Mouse (Mus musculus) neural tube, embryonic 11.5 days (tissue): ENCODE measurements around the gene Cyct. TPM values are rescaled to one million over a fixed set of nuclear protein-coding genes. Genes with fewer than 3 reads are reported as not detected.

Experiments
- ATAC-seq: fragments of 200-750 bp; cut with Nextera tagmentation; 2 replicates; pipeline ENCODE4 v1.8.0; 2017; ENCODE audit warnings: moderate number of reproducible peaks, mild to moderate bottlenecking, moderate TSS enrichment, moderate library complexity; ENCODE audit not compliant: insufficient read depth, low FRiP score, low TSS enrichment
- DNase-seq: peaks from one replicate; pipeline ENCODE4 v3.0.0-alpha.2; 2015; ENCODE audit warnings: low spot score
- H3K27ac ChIP-seq: fragments of 300-500 bp; sonication (generic); 2 replicates; pipeline ENCODE4 v1.5.1; 2014; ENCODE audit warnings: low read depth, mild to moderate bottlenecking, low read length
- H3K27me3 ChIP-seq: fragments of 300-500 bp; sonication (generic); 2 replicates; pipeline ENCODE4 v1.6.1; 2014; ENCODE audit warnings: mild to moderate bottlenecking, low read length, mixed read lengths; ENCODE audit not compliant: control insufficient read depth, insufficient read depth
- H3K36me3 ChIP-seq: fragments of 300-500 bp; sonication (generic); 2 replicates; pipeline ENCODE4 v1.6.1; 2014; ENCODE audit warnings: mild to moderate bottlenecking, low read length, moderate library complexity, mixed read lengths; ENCODE audit not compliant: control insufficient read depth, insufficient read depth
- H3K4me1 ChIP-seq: fragments of 300-500 bp; sonication (generic); 2 replicates; pipeline ENCODE4 v1.6.1; 2014; ENCODE audit warnings: low read length, mixed read lengths; ENCODE audit not compliant: control insufficient read depth, insufficient read depth
- H3K4me2 ChIP-seq: fragments of 300-500 bp; sonication (generic); 2 replicates; pipeline ENCODE4 v1.6.1; 2014; ENCODE audit warnings: low read depth, mild to moderate bottlenecking, moderate library complexity
- H3K4me3 ChIP-seq: fragments of 300-500 bp; sonication (generic); 2 replicates; pipeline ENCODE4 v1.5.1; 2014; ENCODE audit warnings: low read depth, low read length
- H3K9ac ChIP-seq: fragments of 300-500 bp; sonication (generic); 2 replicates; pipeline ENCODE4 v1.6.1; 2014; ENCODE audit warnings: mild to moderate bottlenecking, low read length
- H3K9me3 ChIP-seq: fragments of 300-500 bp; sonication (generic); 2 replicates; pipeline ENCODE4 v1.6.1; 2016; ENCODE audit warnings: low read length; ENCODE audit not compliant: control insufficient read depth
- WGBS: fragments of 180-500 bp; shearing (Covaris S2); extraction: QIAGEN DNeasy Blood & Tissue Kit; methylation state at CpG from one replicate; pipeline ENCODE4 v1.1.7; 2014; 5-methylcytosine and 5-hydroxymethylcytosine counted together
- polyA plus RNA-seq: library from polyadenylated mRNA; unstranded; fragments of >200 nt; fragmentation: Nextera tagmentation; extraction: Ambion mirVana; gene quantifications from 2 replicates; pipeline ENCODE4 v1.2.1, GENCODE M21; 2014

The Cyct gene
- polyA plus RNA-seq, result not detected in 2 replicates

- ATAC-seq, result no peak
These were observed at the start of gene Cyct for GRCm38 (mm10) chr2:76360226-76360625. Gene Cyct, minus strand, starts transcription at chr2:76360450.

GRCm38 (mm10) chr2:76409986-76410385, 49.7 kb upstream of the Cyct start:
- Histone ChIP-seq H3K4me2 (no peak overlapping the region), H3K9ac (no peak overlapping the region), H3K27me3 (no peaks in the 10 kb centered on the region), H3K9me3 (no peaks in the 10 kb centered on the region), H3K4me1 (no peaks in the 10 kb centered on the region), H3K36me3 (no peaks in the 10 kb centered on the region), H3K4me3 (no peak overlapping the region), H3K27ac (no peak overlapping the region)
- ATAC-seq, result no peak
- 93% methylated on average over 2 of the region's 2 CpGs for WGBS
- no peak for DNase-seq

More at GRCm38 (mm10) chr2:76360226-76360625, at the start of gene Cyct:
- H3K27me3 ChIP-seq, result no peaks in the 10 kb centered on the region
- DNase-seq, result no peak
- H3K4me3 ChIP-seq, result no peak within 1 kb of the TSS
- H3K9ac ChIP-seq, result no peak within 1 kb of the TSS
- no peaks in the 10 kb centered on the region for H3K36me3 ChIP-seq
- no peaks in the 10 kb centered on the region for H3K9me3 ChIP-seq
- no peaks in the 10 kb centered on the region for H3K4me1 ChIP-seq
- no peak within 1 kb of the TSS for H3K27ac ChIP-seq
- H3K4me2 ChIP-seq, result no peak within 1 kb of the TSS
- 88% methylated on average over 11 of the region's 11 CpGs for WGBS

GRCm38 (mm10) chr2:76409526-76409925, 49.3 kb upstream of the Cyct start:
- Histone ChIP-seq H3K36me3 (no peaks in the 10 kb centered on the region), H3K9ac (no peak overlapping the region), H3K9me3 (no peaks in the 10 kb centered on the region), H3K27ac (no peak overlapping the region), H3K4me3 (no peak overlapping the region), H3K4me1 (no peaks in the 10 kb centered on the region), H3K27me3 (no peaks in the 10 kb centered on the region), H3K4me2 (no peak overlapping the region)
- DNase-seq (no peak), ATAC-seq (no peak)
- 62% methylated on average over 1 of the region's 1 CpGs for WGBS

GRCm38 (mm10) chr2:76406937-76407441, 46.7 kb upstream of the Cyct start:
- H3K9me3 ChIP-seq, result no peaks in the 10 kb centered on the region
- under 1% methylated on average over 41 of the region's 49 CpGs for WGBS
- no peaks in the 10 kb centered on the region for H3K27me3 ChIP-seq

DNA sequence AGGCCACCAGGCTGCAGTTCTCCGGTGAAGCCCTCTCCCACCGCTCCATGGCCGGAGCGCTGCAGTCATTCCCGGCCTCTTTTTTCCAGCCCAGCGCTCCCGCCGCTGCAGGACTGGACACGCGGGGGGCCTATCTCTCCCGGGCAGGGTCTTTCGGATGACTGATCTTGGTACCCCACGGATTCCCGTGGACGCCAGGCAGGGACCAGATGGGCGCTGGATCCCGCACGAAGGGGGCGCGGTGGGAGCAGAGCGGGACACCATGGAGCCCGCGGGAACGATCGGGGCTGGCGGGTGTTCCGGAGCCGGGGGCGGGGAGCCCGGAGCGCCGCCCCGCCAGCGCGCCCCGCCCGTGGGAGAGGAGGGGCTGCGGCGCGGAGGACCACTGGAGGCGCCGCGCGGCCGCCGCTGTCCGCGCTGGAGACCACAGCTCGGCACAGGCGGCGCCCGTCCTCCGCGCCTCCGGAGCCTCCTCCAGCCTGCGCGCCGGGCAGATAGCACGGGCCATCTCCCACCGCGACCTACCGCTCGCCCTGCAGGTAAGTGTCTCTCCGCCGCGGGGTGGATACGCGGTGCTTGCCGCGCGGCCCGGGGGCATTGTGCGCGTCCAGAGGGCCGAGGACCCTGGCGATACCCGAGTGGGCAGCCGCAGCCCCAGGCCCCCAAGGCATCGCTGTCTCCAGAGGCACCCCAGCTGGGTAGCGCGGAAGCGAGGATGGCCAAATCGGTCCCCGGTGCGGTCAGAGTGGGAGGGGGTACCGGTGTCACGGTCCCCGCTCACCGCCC, 46.1 kb upstream of the Cyct start, which contains the start of gene Osbpl6:
TSS of gene Osbpl6 (plus strand) at position 358 of the 786 bp plus-strand sequence.
- Histone ChIP-seq H3K4me3 (peak within 1 kb of the TSS; percentile 89), H3K9ac (peak within 1 kb of the TSS; percentile 81), H3K27ac (peak within 1 kb of the TSS; percentile 83), H3K9me3 (no peaks in the 10 kb centered on the region), H3K4me1 (no peaks in the 10 kb centered on the region), H3K36me3 (no peaks in the 10 kb centered on the region), H3K4me2 (peak within 1 kb of the TSS; percentile 84), H3K27me3 (no peaks in the 10 kb centered on the region)
- ATAC-seq (peak; percentile 92), DNase-seq (peak; percentile 90)
- under 1% methylated on average over 68 of the region's 89 CpGs for WGBS

More at GRCm38 (mm10) chr2:76406937-76407441, 46.7 kb upstream of the Cyct start:
- H3K36me3 ChIP-seq, result no peaks in the 10 kb centered on the region
- peak overlapping the region; percentile 84 for H3K4me2 ChIP-seq
- H3K4me1 ChIP-seq, result no peaks in the 10 kb centered on the region
- peak; percentile 82 for DNase-seq
- peak overlapping the region; percentile 89 for H3K4me3 ChIP-seq
- H3K9ac ChIP-seq, result peak overlapping the region; percentile 81
- H3K27ac ChIP-seq, result peak overlapping the region; percentile 83
- peak; percentile 72 for ATAC-seq

DNA sequence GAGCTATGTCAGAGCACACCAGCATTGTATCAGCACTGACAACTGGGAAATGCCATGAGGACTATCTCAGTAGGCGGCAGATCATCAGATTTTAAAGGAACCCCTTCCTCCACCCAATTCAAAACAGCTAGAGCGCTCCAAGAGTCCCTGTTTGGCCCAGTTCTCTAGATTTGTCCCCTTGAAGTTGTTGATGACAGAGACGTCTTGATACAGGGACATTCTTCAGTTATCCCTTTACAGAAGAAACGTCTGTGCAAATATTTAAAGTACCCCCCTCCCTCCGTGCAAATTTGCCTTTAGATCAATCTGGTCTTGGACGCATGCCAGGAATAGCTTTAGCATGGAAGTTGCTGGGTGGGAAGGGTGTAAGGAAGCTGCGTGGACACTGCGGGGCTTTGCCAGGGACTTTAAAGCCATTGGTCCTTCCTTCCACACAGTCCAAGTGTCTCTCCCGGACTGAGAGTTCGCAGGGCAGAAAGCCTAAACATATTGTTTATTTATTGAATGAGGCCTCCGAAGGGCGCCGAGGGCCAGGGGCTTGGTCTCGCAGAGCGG, 45.4 kb upstream of the Cyct start:
- DNase-seq, result no peak

GRCm38 (mm10) chr2:76400178-76400577, 39.9 kb upstream of the Cyct start:
- Histone ChIP-seq H3K27me3 (no peaks in the 10 kb centered on the region), H3K4me1 (no peaks in the 10 kb centered on the region), H3K9me3 (no peaks in the 10 kb centered on the region), H3K36me3 (no peaks in the 10 kb centered on the region), H3K4me3 (no peak overlapping the region), H3K4me2 (no peak overlapping the region), H3K27ac (no peak overlapping the region), H3K9ac (no peak overlapping the region)
- no peak for DNase-seq
- no peak for ATAC-seq

More for the DNA sequence above, 45.4 kb upstream of the Cyct start:
- Histone ChIP-seq H3K9ac (peak overlapping the region; percentile 81), H3K27ac (peak overlapping the region; percentile 83), H3K36me3 (no peaks in the 10 kb centered on the region), H3K4me1 (no peaks in the 10 kb centered on the region), H3K4me2 (peak overlapping the region; percentile 84), H3K4me3 (peak overlapping the region; percentile 89), H3K9me3 (no peaks in the 10 kb centered on the region), H3K27me3 (no peaks in the 10 kb centered on the region)
- 5% methylated on average over 15 of the region's 15 CpGs for WGBS
- ATAC-seq, result no peak; the same call in 1 of the 2 replicates

GRCm38 (mm10) chr2:76386531-76386930, 26.3 kb upstream of the Cyct start:
- Histone ChIP-seq H3K4me1 (no peaks in the 10 kb centered on the region), H3K36me3 (no peaks in the 10 kb centered on the region; the same call in 1 of the 2 replicates), H3K27ac (no peak overlapping the region), H3K4me3 (no peak overlapping the region), H3K9ac (no peak overlapping the region), H3K9me3 (no peaks in the 10 kb centered on the region), H3K4me2 (no peak overlapping the region), H3K27me3 (no peaks in the 10 kb centered on the region)
- no peak for ATAC-seq
- no peak for DNase-seq
